Mouse (Mus musculus): ENCODE data around the gene Cyp2u1.

Cyp2u1 gene

DNA sequence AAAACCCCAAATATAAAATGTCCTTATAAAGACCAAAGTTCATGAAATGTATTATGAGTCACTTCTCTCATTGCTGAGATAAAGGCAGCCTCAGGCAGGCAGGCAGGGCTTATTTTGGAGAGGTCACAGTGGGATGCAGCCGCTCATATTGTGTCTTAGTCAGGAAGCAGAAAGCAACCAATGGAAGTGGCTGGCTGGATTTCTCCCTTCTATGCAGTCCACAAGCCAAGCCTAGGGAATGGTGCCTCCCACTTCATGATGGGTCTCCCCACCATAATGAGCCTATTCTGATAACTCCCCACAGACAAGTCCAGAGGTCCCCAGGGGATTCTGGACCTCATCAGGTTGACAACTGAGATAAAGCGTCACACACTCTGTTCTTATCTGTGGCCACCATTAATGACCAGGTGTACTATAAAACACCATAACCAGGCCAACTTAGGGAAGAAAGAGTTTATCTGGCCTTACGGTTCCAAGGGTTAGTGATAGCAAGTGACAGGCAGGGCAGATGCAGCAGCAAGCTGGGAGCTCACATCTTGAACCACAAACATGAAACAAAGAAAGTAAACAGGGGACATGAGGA, 47.5 kb downstream of the Cyp2u1 start:
- DNase-seq (ENCODE audit: low read depth, low spot score) = no peak

DNA sequence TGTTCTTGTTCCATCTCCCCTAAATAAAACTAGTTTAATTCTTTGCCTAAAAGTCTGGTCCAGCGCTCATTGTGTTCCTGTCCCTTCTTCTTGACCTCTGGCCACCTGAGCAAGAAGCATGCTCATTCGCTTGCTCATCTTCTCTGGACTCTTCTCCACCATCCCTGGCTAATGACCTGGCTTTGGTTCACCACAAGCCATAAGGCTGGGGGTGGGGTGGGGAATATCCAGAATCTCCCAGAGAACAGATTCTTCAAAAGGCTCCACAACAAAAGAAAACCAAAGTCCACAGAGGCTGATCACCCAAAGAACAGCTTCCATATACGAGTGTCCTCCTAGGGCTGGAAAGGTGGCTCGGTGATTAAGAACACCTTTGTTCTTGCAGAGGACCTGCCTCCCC, 48.0 kb downstream of the Cyp2u1 start:
- no peak for DNase-seq (ENCODE audit: low read depth, low spot score)

DNA sequence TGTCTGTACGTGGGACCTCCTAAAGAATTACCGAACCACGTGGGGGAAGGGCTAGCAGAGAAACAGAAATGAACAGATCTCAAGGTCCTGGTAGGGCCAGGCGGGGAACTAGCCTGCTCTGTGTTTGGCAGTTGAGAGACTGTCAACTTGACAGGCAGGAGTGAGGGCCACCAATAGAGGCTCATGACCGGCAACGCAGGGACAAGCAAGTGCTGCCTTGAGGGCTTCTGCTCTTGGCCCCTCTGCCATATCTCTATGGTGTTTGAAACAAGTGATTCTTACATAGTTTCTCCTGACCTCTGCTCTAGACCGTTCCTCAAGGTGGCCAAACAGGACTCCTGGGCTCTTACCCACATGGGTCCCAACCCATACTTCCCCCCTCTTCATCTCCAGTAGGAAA, 51.4 kb downstream of the Cyp2u1 start:
- DNase-seq (ENCODE audit: low read depth, low spot score) = no peak

DNA sequence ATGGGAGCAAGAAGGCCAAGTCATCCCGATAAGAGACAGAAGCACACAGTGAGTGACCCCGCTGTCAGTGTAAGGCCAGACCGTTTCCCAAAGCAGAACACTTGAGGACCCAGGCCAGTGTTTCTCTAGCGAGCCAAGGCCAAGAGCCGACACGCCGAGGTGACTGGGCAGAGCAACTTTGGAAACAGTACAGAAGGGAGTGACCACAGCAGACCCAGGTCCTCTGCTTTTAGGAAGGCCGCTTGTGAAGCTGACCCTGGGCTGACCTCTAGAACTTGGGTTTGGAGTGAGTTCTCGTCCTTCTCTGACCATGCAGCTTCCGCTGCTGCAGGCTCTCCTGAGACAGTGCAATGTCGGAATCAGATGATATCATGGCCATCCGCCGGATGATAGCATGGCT, 52.0 kb downstream of the Cyp2u1 start:
- no peak for DNase-seq (ENCODE audit: low read depth, low spot score)

DNA sequence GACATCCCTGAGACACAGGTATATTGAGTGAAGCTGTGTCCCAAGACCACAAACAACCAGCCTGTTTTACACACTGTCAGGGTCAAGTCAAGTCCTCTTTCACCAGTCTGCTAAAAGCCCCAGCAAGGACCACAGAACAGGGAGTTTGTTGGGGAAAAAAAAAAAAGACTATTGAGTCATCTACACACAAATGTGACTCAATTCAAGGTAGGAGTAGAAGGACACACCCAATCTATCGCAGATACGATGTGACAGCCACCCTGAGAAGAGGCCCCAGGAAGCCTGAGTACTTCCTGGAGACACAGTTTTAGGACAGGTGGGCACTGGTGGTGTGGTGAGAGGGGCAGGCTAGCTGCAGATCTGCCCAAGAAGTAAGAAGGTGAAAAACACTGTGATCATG, 52.7 kb downstream of the Cyp2u1 start:
- no peak for DNase-seq (ENCODE audit: low read depth, low spot score)

DNA sequence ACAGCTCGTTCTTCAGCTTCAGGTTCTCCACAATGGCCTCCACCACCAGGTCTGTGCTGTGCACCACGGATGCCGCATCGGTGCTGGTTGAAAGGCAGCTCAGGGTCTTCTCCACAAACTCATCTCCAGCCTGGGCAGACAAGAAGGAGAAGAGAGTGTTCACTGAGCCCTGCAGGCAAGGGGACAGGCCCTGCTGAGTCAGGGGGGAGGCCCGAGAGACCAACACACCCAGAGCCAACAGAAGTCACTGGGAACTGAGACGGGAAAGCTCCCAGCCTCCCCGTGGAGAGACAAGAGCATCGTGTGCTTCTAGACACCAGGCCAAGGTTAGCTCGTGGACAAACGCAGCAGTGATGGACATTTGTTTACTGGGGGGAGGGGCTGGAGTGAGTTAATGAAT, 54.6 kb downstream of the Cyp2u1 start:
- DNase-seq (ENCODE audit: low read depth, low spot score) = no peak

DNA sequence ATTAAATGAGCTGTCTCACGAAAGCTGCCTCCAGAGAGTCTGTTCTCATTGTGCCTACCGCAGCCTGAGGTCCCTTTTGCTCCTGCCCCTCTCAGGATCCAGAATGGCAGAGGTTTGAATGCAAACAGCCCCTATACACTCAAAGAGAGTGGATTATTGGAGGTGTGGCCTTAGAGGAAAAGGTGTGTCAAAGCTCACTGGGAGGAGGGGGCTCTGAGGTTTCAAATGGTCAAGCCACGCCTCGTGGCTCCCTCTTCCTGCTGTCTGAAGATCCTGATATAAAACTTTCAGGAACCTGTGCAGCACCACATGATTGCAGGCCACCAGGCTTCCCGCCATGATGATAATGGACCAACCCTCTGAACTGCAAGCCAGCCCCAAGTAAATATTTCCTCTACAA, 55.2 kb downstream of the Cyp2u1 start:
- DNase-seq (ENCODE audit: low read depth, low spot score) = no peak

DNA sequence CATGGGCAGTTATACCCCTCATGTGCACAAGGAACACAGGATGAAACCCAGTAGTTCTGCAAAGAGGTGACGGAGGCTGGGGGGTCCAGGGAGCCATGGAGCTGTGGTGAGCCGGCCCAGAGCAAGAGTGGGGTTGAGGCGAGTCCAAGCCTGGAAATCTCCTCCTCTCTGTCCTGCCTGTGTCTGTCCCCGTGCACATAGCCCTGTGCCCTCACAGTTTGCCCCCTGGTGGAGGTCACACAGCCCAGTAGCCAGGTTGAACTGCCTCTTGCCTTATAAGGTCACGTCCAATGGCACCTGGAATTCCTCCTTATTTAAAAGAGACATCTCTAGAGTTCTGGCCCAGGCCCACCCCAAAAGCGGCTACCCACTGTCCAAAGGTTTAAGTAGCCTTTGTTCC, 55.6 kb downstream of the Cyp2u1 start:
- no peak for DNase-seq (ENCODE audit: low read depth, low spot score)

DNA sequence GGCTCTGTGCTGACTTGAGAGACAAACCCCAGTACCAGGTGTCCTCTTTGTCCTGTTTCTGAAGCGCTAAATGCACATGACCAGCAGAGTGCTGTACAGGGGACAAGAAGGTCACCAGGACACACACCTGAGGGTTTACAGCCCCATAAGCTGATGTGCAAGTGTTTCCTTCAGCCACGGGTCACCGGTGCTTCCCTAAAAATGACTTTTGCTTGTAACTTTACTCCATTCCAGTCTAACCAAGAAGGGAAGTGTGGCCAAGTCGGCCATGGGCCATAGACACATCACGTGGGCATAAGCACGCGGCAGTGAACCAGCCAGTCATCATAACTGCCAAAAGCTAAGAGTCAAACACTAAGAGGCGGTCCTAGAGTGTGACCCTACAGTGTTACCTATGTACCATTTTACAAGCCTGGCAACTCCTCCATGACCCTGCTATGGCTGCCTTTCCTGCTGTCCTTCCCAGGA, 56.4 kb downstream of the Cyp2u1 start:
- DNase-seq (ENCODE audit: low read depth, low spot score) = peak; percentile 36

DNA sequence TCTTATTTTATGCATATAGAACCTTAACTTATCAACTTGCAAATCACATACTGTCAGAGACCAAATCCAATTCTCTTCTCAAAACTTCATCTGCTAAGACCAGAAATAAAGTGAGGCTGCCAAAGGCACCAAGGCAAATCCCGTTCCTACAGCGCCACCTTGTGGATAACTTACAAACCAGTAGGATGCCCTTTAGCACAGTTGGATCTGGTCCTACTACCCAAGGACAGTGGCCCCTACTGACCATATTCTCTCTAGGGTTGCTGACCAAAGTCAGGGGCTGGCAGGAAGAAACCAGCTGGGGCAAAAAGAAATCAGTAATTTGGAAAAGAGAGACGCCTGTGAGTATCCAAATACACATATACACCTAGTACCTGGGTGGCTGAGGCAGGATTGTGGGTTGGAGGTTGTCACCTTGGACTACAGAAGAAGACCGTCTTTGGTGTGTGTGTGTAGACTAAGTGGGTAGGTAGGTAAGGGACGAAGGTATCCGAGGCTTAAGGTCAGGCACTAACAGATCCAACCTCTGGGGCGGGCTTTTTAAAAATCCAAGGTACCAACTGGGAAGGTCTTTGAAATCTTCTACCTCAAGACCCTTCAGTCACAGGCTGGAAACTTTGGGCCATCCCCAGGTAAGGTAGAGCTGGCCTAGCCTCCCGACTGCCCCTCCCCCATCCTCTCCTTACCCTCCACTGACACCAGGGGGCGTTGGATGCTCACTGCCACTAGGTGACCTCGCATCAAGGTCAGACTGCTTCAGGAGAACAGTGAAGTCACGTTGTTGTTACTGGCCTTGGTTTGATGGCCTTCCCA, 57.1 kb downstream of the Cyp2u1 start:
- peak; percentile 60 for DNase-seq (ENCODE audit: low read depth, low spot score)
